Mouse (Mus musculus): ENCODE results near the gene Il16. TPM values are rescaled to one million over a fixed set of nuclear protein-coding genes. Genes with fewer than 3 reads are reported as not detected.

The Il16 gene
- polyA plus RNA-seq, 1 experiment from 2014 or later, result 2.2 TPM

DNA sequence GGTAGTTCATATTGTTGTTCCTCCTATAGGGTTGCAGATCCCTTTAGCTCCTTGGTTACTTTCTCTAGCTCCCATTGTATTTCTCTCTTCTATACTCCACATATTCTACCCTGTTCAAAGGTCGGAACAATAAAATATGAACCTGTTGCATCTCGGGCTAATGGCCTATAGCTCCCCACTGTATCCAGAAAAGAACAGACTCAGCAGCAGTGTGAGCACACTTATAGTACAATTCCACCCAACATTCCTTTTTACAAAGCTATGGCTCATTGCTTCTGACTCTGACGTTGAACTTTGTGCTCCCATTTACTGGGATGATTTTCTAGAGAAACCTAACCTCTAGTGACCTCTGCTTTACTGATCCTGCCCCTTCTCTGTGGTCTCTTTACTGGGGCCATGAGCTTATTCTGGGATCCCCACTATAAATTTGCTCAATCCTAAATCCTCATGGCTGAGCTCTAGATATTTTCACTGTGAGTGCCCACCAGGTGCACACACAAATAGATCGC is 79.4 kb downstream of the Il16 start:
- H3K27me3 ChIP-seq (ENCODE audit: control insufficient read depth, insufficient read depth, low read length), result no peaks in the 10 kb centered on the region
- ATAC-seq (ENCODE audit: insufficient number of reproducible peaks, low FRiP score, low TSS enrichment, low read depth) (no peak), DNase-seq (ENCODE audit: low spot score) (no peak)
- H3K4me2 ChIP-seq (ENCODE audit: low read depth, severe bottlenecking), result no peak overlapping the region
- H3K9ac ChIP-seq (ENCODE audit: low read length), result no peak overlapping the region
- H3K36me3 ChIP-seq (ENCODE audit: control insufficient read depth, insufficient read depth, low read length), result no peaks in the 10 kb centered on the region
- H3K4me1 ChIP-seq (ENCODE audit: control insufficient read depth, insufficient read depth, low read length), result no peaks in the 10 kb centered on the region
- no peaks in the 10 kb centered on the region for H3K9me3 ChIP-seq (ENCODE audit: control insufficient read depth, low read length)
- H3K27ac ChIP-seq (replicated peaks; ENCODE audit: low read depth, low read length), result no peak overlapping the region
- WGBS, result 87% methylated on average over 4 of the region's 4 CpGs
- no peak overlapping the region for H3K4me3 ChIP-seq (ENCODE audit: low read depth, low read length)

GRCm38 (mm10) chr7:83662711-83663375 is 82.7 kb downstream of the Il16 start:
- ATAC-seq (ENCODE audit: insufficient number of reproducible peaks, low FRiP score, low TSS enrichment, low read depth), result no peak
- H3K4me1 ChIP-seq (ENCODE audit: control insufficient read depth, insufficient read depth, low read length), result no peaks in the 10 kb centered on the region
- H3K4me3 ChIP-seq (ENCODE audit: low read depth, low read length), result no peak overlapping the region
- H3K27ac ChIP-seq (replicated peaks; ENCODE audit: low read depth, low read length), result no peak overlapping the region
- no peaks in the 10 kb centered on the region for H3K36me3 ChIP-seq (ENCODE audit: control insufficient read depth, insufficient read depth, low read length)
- 88% methylated on average over 6 of the region's 6 CpGs for WGBS
- H3K27me3 ChIP-seq (ENCODE audit: control insufficient read depth, insufficient read depth, low read length), result no peaks in the 10 kb centered on the region
- H3K9ac ChIP-seq (ENCODE audit: low read length), result no peak overlapping the region
- no peak overlapping the region for H3K4me2 ChIP-seq (ENCODE audit: low read depth, severe bottlenecking)
- H3K9me3 ChIP-seq (ENCODE audit: control insufficient read depth, low read length), result no peaks in the 10 kb centered on the region
- no peak for DNase-seq (ENCODE audit: low spot score)

GRCm38 (mm10) chr7:83661763-83662162 is 83.8 kb downstream of the Il16 start:
- H3K4me3 ChIP-seq (ENCODE audit: low read depth, low read length), result no peak overlapping the region
- H3K27ac ChIP-seq (replicated peaks; ENCODE audit: low read depth, low read length), result no peak overlapping the region
- ATAC-seq (ENCODE audit: insufficient number of reproducible peaks, low FRiP score, low TSS enrichment, low read depth) (no peak), DNase-seq (ENCODE audit: low spot score) (no peak)
- H3K9ac ChIP-seq (ENCODE audit: low read length), result no peak overlapping the region
- 94% methylated on average over 3 of the region's 3 CpGs for WGBS
- no peak overlapping the region for H3K4me2 ChIP-seq (ENCODE audit: low read depth, severe bottlenecking)
- no peaks in the 10 kb centered on the region for H3K36me3 ChIP-seq (ENCODE audit: control insufficient read depth, insufficient read depth, low read length)
- H3K4me1 ChIP-seq (ENCODE audit: control insufficient read depth, insufficient read depth, low read length), result no peaks in the 10 kb centered on the region
- no peaks in the 10 kb centered on the region for H3K27me3 ChIP-seq (ENCODE audit: control insufficient read depth, insufficient read depth, low read length)
- H3K9me3 ChIP-seq (ENCODE audit: control insufficient read depth, low read length), result no peaks in the 10 kb centered on the region

DNA sequence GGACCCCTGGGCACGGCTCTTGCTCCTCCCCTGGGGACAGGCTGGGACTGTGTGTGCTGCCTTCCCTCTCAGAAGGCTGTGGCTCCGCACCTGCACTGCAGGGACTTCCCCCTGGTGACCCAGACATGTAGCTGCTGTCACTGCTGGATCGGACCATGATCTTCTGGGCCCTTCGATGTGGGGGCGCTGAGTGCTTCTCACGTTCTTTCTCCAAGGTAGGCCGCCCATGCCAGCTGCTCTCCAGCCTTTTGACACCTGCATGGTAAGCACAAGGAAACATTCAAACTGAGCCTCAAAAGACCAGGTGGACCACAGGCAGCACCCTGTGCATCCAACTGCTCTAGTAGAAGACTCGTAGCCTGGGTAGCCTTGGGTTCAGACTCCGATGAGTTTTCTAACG is 84.5 kb downstream of the Il16 start:
- 92% methylated on average over 10 of the region's 10 CpGs for WGBS
- Histone ChIP-seq H3K4me3 (ENCODE audit: low read depth, low read length) (no peak overlapping the region), H3K27me3 (ENCODE audit: control insufficient read depth, insufficient read depth, low read length) (no peaks in the 10 kb centered on the region), H3K27ac (replicated peaks; ENCODE audit: low read depth, low read length) (no peak overlapping the region), H3K4me1 (ENCODE audit: control insufficient read depth, insufficient read depth, low read length) (no peaks in the 10 kb centered on the region), H3K36me3 (ENCODE audit: control insufficient read depth, insufficient read depth, low read length) (no peaks in the 10 kb centered on the region), H3K4me2 (ENCODE audit: low read depth, severe bottlenecking) (no peak overlapping the region), H3K9me3 (ENCODE audit: control insufficient read depth, low read length) (no peaks in the 10 kb centered on the region), H3K9ac (ENCODE audit: low read length) (no peak overlapping the region)
- no peak for DNase-seq (ENCODE audit: low spot score)
- ATAC-seq (ENCODE audit: insufficient number of reproducible peaks, low FRiP score, low TSS enrichment, low read depth), result no peak

DNA sequence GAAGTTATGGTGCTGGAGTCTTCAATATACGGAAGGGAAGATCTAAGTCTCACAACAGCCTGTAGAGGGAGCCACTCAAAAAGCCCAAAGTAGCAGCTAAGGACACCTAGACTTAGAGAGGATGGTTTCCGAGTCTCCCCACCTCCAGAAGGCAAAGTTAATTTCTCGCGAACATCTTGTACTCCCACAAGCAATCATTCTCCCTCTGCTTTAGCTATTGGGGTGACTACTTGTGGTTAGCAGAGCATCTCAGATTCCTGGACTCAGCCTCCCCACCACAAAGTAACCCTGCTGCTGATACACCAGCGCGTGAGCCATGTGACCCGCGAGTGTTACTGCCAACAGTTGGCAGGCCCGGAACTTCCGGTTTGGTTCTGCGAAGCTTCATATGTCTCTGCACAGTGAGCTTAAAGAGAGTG is 85.2 kb downstream of the Il16 start:
- Histone ChIP-seq H3K27me3 (ENCODE audit: control insufficient read depth, insufficient read depth, low read length) (no peaks in the 10 kb centered on the region), H3K36me3 (ENCODE audit: control insufficient read depth, insufficient read depth, low read length) (no peaks in the 10 kb centered on the region), H3K4me2 (ENCODE audit: low read depth, severe bottlenecking) (no peak overlapping the region), H3K27ac (replicated peaks; ENCODE audit: low read depth, low read length) (no peak overlapping the region), H3K4me1 (ENCODE audit: control insufficient read depth, insufficient read depth, low read length) (no peaks in the 10 kb centered on the region), H3K9ac (ENCODE audit: low read length) (no peak overlapping the region), H3K9me3 (ENCODE audit: control insufficient read depth, low read length) (no peaks in the 10 kb centered on the region), H3K4me3 (ENCODE audit: low read depth, low read length) (no peak overlapping the region)
- ATAC-seq (ENCODE audit: insufficient number of reproducible peaks, low FRiP score, low TSS enrichment, low read depth) (no peak), DNase-seq (ENCODE audit: low spot score) (no peak)
- 90% methylated on average over 11 of the region's 11 CpGs for WGBS

DNA sequence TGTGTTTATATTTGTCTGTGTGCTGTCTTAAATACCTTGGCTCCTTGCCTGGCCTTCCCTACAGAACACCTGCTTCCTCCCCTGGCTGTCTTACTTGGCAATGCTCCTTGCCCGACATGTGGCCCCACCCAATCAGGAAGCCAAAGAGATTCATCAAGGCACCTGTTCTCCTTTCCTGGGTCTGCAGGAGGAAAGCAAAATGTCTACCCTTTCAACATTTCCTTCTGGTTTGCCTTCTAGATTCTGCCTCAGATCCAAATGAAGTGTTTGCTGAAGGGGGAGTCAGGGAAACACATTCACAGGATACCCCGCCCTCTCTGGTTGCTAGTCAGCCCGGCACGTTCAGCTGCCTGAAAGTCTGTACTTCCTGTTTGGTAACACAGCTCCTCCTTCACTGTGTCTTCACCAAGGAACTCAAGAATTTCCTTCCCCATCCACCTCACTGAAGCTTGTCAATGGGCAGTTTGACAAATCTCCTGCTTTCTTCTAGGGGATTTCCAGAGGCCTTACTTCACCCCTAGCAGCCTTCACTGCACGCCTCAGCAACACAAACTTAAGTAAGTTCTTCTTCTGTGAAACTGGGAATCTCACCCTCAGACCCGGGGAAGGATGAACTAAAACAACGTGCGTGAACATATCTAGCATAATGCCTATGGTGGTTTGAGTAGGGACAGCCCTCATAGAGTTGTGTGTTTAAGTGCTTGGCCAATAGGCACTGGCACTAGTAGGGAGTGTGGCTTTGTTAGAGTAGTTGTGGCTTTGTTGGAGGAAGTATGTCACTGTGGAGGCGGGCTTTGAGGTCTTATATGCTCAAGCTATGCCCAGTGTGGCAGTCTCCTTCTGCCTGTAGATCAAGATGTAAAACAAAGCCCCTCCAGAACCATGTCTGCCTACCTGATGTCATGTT is 86.1 kb downstream of the Il16 start:
- no peak overlapping the region for H3K9ac ChIP-seq (ENCODE audit: low read length)
- H3K4me3 ChIP-seq (ENCODE audit: low read depth, low read length), result no peak overlapping the region
- H3K36me3 ChIP-seq (ENCODE audit: control insufficient read depth, insufficient read depth, low read length), result no peaks in the 10 kb centered on the region
- no peaks in the 10 kb centered on the region for H3K27me3 ChIP-seq (ENCODE audit: control insufficient read depth, insufficient read depth, low read length)
- ATAC-seq (ENCODE audit: insufficient number of reproducible peaks, low FRiP score, low TSS enrichment, low read depth) (no peak), DNase-seq (ENCODE audit: low spot score) (no peak)
- H3K4me2 ChIP-seq (ENCODE audit: low read depth, severe bottlenecking), result no peak overlapping the region
- WGBS, result 88% methylated on average over 9 of the region's 9 CpGs
- H3K9me3 ChIP-seq (ENCODE audit: control insufficient read depth, low read length), result no peaks in the 10 kb centered on the region
- H3K4me1 ChIP-seq (ENCODE audit: control insufficient read depth, insufficient read depth, low read length), result no peaks in the 10 kb centered on the region
- no peak overlapping the region for H3K27ac ChIP-seq (replicated peaks; ENCODE audit: low read depth, low read length)

GRCm38 (mm10) chr7:83658716-83659115 is 86.8 kb downstream of the Il16 start:
- Histone ChIP-seq H3K9me3 (ENCODE audit: control insufficient read depth, low read length) (no peaks in the 10 kb centered on the region), H3K27me3 (ENCODE audit: control insufficient read depth, insufficient read depth, low read length) (no peaks in the 10 kb centered on the region), H3K9ac (ENCODE audit: low read length) (no peak overlapping the region), H3K27ac (replicated peaks; ENCODE audit: low read depth, low read length) (no peak overlapping the region), H3K36me3 (ENCODE audit: control insufficient read depth, insufficient read depth, low read length) (no peaks in the 10 kb centered on the region), H3K4me1 (ENCODE audit: control insufficient read depth, insufficient read depth, low read length) (no peaks in the 10 kb centered on the region), H3K4me3 (ENCODE audit: low read depth, low read length) (no peak overlapping the region), H3K4me2 (ENCODE audit: low read depth, severe bottlenecking) (no peak overlapping the region)
- DNase-seq (ENCODE audit: low spot score), result no peak
- ATAC-seq (ENCODE audit: insufficient number of reproducible peaks, low FRiP score, low TSS enrichment, low read depth), result no peak
- 86% methylated on average over 1 of the region's 1 CpGs for WGBS

DNA sequence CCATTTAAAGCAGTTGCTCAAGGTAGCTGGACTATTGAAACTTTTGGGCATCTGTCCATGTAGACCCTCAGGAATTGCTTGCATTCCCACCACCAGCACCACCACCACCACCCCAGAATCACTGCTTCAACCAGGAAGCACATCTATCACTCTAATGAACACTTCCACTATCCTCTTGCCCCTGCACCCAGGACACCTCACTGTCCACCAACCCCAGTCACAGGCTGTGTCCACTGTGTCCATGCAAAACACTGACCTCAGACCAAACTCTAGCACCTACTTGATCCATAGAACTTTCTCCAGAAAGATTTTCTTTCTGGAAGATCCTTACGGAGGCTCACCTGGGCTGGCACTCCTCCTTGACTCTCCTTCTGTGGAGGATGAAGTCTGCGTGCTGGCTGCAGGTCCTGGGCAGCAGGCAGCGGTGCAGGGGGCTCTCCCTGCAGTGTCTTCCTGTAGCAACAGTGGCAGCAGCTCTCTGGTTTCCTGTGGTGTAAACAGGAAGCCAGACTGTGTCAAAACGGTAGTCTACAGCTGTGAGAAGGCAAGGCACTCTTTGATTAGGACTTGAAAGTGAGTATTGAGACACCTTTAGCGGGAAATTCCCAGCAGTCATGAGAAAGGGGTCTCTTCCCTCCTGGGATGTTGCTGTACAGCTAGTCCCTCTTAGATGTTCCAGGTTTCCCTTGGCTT is 90.4 kb downstream of the Il16 start:
- DNase-seq (ENCODE audit: low spot score), result no peak
- H3K27ac ChIP-seq (replicated peaks; ENCODE audit: low read depth, low read length), result no peak overlapping the region
- 58% methylated on average over 5 of the region's 5 CpGs for WGBS

More for the DNA sequence above, 90.4 kb downstream of the Il16 start:
- H3K4me1 ChIP-seq (ENCODE audit: control insufficient read depth, insufficient read depth, low read length), result no peaks in the 10 kb centered on the region
- no peak overlapping the region for H3K9ac ChIP-seq (ENCODE audit: low read length)
- H3K4me3 ChIP-seq (ENCODE audit: low read depth, low read length), result no peak overlapping the region
- no peaks in the 10 kb centered on the region for H3K9me3 ChIP-seq (ENCODE audit: control insufficient read depth, low read length)
- no peak overlapping the region for H3K4me2 ChIP-seq (ENCODE audit: low read depth, severe bottlenecking)
- no peak for ATAC-seq (ENCODE audit: insufficient number of reproducible peaks, low FRiP score, low TSS enrichment, low read depth)
- no peaks in the 10 kb centered on the region for H3K36me3 ChIP-seq (ENCODE audit: control insufficient read depth, insufficient read depth, low read length)
- H3K27me3 ChIP-seq (ENCODE audit: control insufficient read depth, insufficient read depth, low read length), result no peaks in the 10 kb centered on the region
